Mouse (Mus musculus) myocyte (in vitro differentiated cells): ENCODE measurements around the gene Dusp2. TPM values are rescaled to one million over a fixed set of nuclear protein-coding genes. Genes with fewer than 3 reads are reported as not detected.

Experiments
- H3K27me3 ChIP-seq: one replicate; pipeline ENCODE4 v1.6.1; 2011; ENCODE audit not compliant: control insufficient read depth, insufficient read depth, insufficient read length
- H3K36me3 ChIP-seq: one replicate; pipeline ENCODE4 v1.6.1; 2011; ENCODE audit not compliant: control insufficient read depth, insufficient read depth
- H3K4me2 ChIP-seq: one replicate; pipeline ENCODE4 v1.6.1; 2011; ENCODE audit warnings: low read depth, control low read depth
- H3K4me3 ChIP-seq: one replicate; pipeline ENCODE4 v1.5.1; 2011; ENCODE audit warnings: mild to moderate bottlenecking, control low read depth, moderate library complexity
- H3K79me2 ChIP-seq: one replicate; pipeline ENCODE4 v1.6.1; 2011; ENCODE audit not compliant: control insufficient read depth, insufficient read depth
- H3ac ChIP-seq: one replicate; pipeline ENCODE4 v1.6.1; 2011; ENCODE audit not compliant: control insufficient read depth, insufficient read length
- CEBPB ChIP-seq: IDR thresholded peaks from 2 replicates; pipeline ENCODE4 v1.6.1; 2011; ENCODE audit warnings: mild to moderate bottlenecking, moderate library complexity; ENCODE audit not compliant: poor library complexity, insufficient read depth, severe bottlenecking
- E2F4 ChIP-seq: IDR thresholded peaks from one replicate; pipeline ENCODE4 v1.6.1; 2011; ENCODE audit warnings: mild to moderate bottlenecking, control low read depth, moderate library complexity; ENCODE audit not compliant: insufficient read depth
- MAX ChIP-seq: IDR thresholded peaks from one replicate; pipeline ENCODE4 v1.6.1; 2011; ENCODE audit warnings: low read depth, mild to moderate bottlenecking, control low read depth
- MYOD1 ChIP-seq, 3 experiments: IDR thresholded peaks; one replicate each; pipeline ENCODE4 v1.6.1; 2011; ENCODE audit warnings: control low read depth in 2 of 3, low read depth in 2 of 3, mild to moderate bottlenecking in 2 of 3, moderate library complexity in 1 of 3; ENCODE audit not compliant: insufficient read length in 2 of 3, control insufficient read depth in 1 of 3
- MYOG ChIP-seq, 3 experiments: IDR thresholded peaks; one replicate each; pipeline ENCODE4 v1.6.1; 2011; ENCODE audit warnings: control low read depth in 2 of 3, low read depth in 2 of 3, mild to moderate bottlenecking in 2 of 3; ENCODE audit not compliant: insufficient read length in 2 of 3, control insufficient read depth in 1 of 3, insufficient read depth in 1 of 3
- POLR2A ChIP-seq: IDR thresholded peaks from one replicate; pipeline ENCODE4 v1.6.1; 2011; ENCODE audit warnings: low read depth, mild to moderate bottlenecking, control low read depth, moderate library complexity; ENCODE audit not compliant: insufficient read length
- POLR2AphosphoS2 ChIP-seq: IDR thresholded peaks from one replicate; pipeline ENCODE4 v1.6.1; 2011; ENCODE audit warnings: low read depth, control low read depth; ENCODE audit not compliant: insufficient read length
- REST ChIP-seq: IDR thresholded peaks from one replicate; pipeline ENCODE4 v1.6.1; 2011; ENCODE audit warnings: mild to moderate bottlenecking, control low read depth, moderate library complexity; ENCODE audit not compliant: insufficient read depth, insufficient read length
- SRF ChIP-seq: IDR thresholded peaks from one replicate; pipeline ENCODE4 v1.6.1; 2011; ENCODE audit warnings: low read depth; ENCODE audit not compliant: control insufficient read depth, insufficient read length
- TCF12 ChIP-seq: IDR thresholded peaks from one replicate; pipeline ENCODE4 v1.6.1; 2011; ENCODE audit warnings: mild to moderate bottlenecking, control low read depth; ENCODE audit not compliant: poor library complexity, insufficient read depth, severe bottlenecking
- TCF3 ChIP-seq: IDR thresholded peaks from one replicate; pipeline ENCODE4 v1.6.1; 2011; ENCODE audit warnings: low read depth, control low read depth; ENCODE audit not compliant: insufficient read length
- USF1 ChIP-seq: IDR thresholded peaks from one replicate; pipeline ENCODE4 v1.6.1; 2011; ENCODE audit warnings: low read depth, mild to moderate bottlenecking, control low read depth, moderate library complexity
- polyA plus RNA-seq: library from polyadenylated mRNA; unstranded; fragments of >200 nt; fragmentation: generic; extraction: Trizol; gene quantifications from one replicate; pipeline ENCODE4 v1.2.1, GENCODE M21; 2012; ENCODE audit warnings: missing spikeins

The Dusp2 gene
- polyA plus RNA-seq, 1 experiment = 4.5 TPM

DNA sequence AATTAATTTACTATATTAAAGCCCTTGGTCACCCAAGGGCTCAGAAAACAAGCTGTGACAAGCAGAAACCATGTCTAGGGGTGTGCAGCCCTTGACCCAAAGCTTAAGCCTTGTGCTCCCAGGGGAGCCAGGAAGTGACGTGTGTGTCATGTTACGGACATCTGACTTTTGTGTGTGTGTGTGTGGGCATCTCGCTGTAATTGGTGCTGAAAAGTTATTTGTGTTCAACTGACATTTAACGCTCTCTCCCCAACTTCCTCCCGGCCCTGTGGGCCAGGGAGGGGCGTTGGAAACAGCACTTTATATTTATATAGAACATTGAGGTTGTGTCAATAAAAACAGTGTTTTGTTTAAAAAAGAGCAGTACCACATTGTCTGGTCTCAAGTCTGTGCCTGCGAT lies 2.1 kb downstream of the Dusp2 start:
- Histone ChIP-seq H3K4me3 (no peak overlapping the region), H3K79me2 (no peaks in the 10 kb centered on the region), H3K27me3 (no peaks in the 10 kb centered on the region), H3ac (no peak overlapping the region), H3K4me2 (peak overlapping the region; percentile 85), H3K36me3 (no peaks in the 10 kb centered on the region)
- TF ChIP-seq SRF (no peak), POLR2A (no peak), TCF3 (no peak), E2F4 (no peak), MYOD1 (IDR thresholded peaks at IDR 0.05; ENCODE audit: control insufficient read depth in 1 of 3, insufficient read length in 2 of 3, low read depth in 2 of 3) (no peak), MAX (no peak), USF1 (no peak), MYOG (IDR thresholded peaks at IDR 0.05; ENCODE audit: control insufficient read depth in 1 of 3, insufficient read depth in 1 of 3, insufficient read length in 2 of 3, low read depth in 2 of 3) (no peak), REST (no peak), POLR2AphosphoS2 (no peak), CEBPB (no peak)

DNA sequence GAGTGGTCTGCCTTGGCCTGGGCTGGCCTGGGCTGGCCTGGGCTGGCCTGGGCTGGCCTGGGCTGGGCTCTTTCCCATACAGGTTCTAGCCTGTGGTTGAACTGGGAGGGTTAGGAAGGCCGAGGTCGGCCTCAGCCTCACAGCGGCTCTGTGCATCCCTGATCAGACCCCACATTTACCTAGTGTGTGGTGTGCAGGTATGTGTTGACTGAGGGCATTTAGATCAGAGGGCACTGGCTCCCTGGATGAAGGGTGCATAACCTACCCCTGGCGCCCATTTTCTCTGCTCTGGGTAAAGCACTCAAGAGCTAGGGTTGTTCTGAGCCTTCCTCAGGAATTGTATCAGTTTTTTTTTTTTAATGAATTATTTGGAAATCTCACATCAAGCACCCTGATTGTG lies 2.5 kb downstream of the Dusp2 start, which contains the start of gene Astl:
TSS of gene Astl (plus strand) at position 224 of the 400 bp plus-strand sequence.
- Histone ChIP-seq H3K79me2 (no peaks in the 10 kb centered on the region), H3K4me3 (peak within 1 kb of the TSS; percentile 29), H3ac (no peak within 1 kb of the TSS), H3K36me3 (no peaks in the 10 kb centered on the region), H3K27me3 (no peaks in the 10 kb centered on the region), H3K4me2 (peak within 1 kb of the TSS; percentile 85)
- no peak for TF ChIP-seq CEBPB
- no peak for TF ChIP-seq USF1
- TF ChIP-seq SRF = no peak
- TF ChIP-seq TCF3 = no peak
- no peak for TF ChIP-seq POLR2A
- no peak for TF ChIP-seq MAX
- no peak for TF ChIP-seq POLR2AphosphoS2
- TF ChIP-seq MYOD1 (IDR thresholded peaks at IDR 0.05; ENCODE audit: control insufficient read depth in 1 of 3, insufficient read length in 2 of 3, low read depth in 2 of 3) = no peak
- no peak for TF ChIP-seq REST
- no peak for TF ChIP-seq MYOG (IDR thresholded peaks at IDR 0.05; ENCODE audit: control insufficient read depth in 1 of 3, insufficient read depth in 1 of 3, insufficient read length in 2 of 3, low read depth in 2 of 3)
- TF ChIP-seq TCF12 = no peak
- TF ChIP-seq E2F4 = no peak

DNA sequence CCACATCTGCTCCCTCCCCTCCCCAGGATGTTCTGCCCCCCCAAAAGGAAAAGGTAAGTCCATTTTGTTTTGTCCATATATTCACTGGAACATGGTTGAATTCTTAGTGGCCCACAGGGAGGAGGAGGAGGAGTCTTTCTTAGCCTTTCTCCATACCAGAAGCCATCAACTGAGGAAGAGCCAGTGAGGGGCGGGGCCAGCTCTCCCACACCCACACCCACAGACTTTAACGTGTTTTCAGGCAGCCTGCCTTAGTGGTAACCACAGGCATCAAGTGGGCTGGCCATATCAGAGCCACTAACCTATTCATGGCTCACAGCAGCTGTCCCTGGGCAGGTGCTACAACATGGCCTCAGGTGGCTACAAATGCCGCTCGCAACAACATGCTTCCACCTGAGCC lies 2.9 kb downstream of the Dusp2 start:
- H3K27me3 ChIP-seq = no peaks in the 10 kb centered on the region
- no peak overlapping the region for H3K4me2 ChIP-seq
- no peaks in the 10 kb centered on the region for H3K36me3 ChIP-seq
- H3ac ChIP-seq = no peak overlapping the region
- no peak overlapping the region for H3K4me3 ChIP-seq
- H3K79me2 ChIP-seq = no peaks in the 10 kb centered on the region
- TF ChIP-seq E2F4 = no peak
- TF ChIP-seq MYOD1 (IDR thresholded peaks at IDR 0.05; ENCODE audit: control insufficient read depth in 1 of 3, insufficient read length in 2 of 3, low read depth in 2 of 3) = peak in 2 of 3 experiments; percentile 7 to 64
- no peak for TF ChIP-seq SRF
- peak in 1 of 3 experiments; percentile 43 for TF ChIP-seq MYOG (IDR thresholded peaks at IDR 0.05; ENCODE audit: control insufficient read depth in 1 of 3, insufficient read depth in 1 of 3, insufficient read length in 2 of 3, low read depth in 2 of 3)

DNA sequence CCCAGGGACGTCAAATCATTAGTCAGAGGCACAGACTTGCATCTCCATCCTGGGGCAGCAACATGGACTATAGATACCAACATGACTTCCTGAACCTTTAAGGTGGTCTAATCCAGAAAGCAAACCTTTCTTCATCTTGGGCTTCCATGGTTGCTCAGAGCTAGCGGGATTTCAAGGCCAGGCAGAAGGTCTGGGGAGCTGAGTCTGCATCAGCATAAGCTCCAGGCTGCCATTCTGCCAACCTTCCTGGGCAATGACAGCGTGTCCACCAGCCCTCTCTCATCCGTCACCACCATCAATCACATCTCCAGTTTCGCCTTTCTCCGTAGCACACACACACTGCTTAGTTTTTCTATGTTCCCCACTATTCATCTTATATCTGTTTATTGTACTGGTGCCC lies 3.3 kb downstream of the Dusp2 start:
- H3K4me2 ChIP-seq = no peak overlapping the region
- peaks cover under 1% of the 10 kb centered on the region for H3K27me3 ChIP-seq
- H3ac ChIP-seq = no peak overlapping the region
- H3K36me3 ChIP-seq = no peaks in the 10 kb centered on the region
- no peaks in the 10 kb centered on the region for H3K79me2 ChIP-seq
- H3K4me3 ChIP-seq = no peak overlapping the region
- no peak for TF ChIP-seq MAX
- no peak for TF ChIP-seq E2F4
- no peak for TF ChIP-seq CEBPB
- TF ChIP-seq MYOD1 (IDR thresholded peaks at IDR 0.05; ENCODE audit: control insufficient read depth in 1 of 3, insufficient read length in 2 of 3, low read depth in 2 of 3) = no peak

DNA sequence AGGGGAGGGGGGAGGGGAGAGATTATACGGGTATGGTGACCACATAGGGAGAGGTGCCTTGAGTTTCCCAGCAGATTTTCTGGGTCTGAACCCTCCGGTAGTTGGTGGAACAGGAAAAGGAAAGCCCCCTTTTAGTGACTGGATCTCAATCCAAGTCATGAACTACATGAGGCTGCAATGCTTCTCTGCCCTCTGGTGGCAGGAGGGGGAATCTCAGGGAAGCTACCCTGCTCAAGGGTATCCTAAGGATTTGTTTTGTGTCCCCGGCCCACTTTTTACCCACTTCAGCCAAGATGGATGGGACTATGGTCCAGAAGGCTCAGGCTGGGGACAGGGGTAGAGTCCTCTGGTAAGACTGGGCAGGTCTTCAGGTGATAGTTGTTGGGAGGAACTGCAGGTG lies 5.2 kb downstream of the Dusp2 start:
- Histone ChIP-seq H3K27me3 (peaks cover 6% of the 10 kb centered on the region), H3K4me3 (no peak overlapping the region), H3K4me2 (no peak overlapping the region), H3K79me2 (no peaks in the 10 kb centered on the region), H3ac (no peak overlapping the region), H3K36me3 (no peaks in the 10 kb centered on the region)
- TF ChIP-seq POLR2AphosphoS2 (no peak), CEBPB (no peak), MAX (no peak), USF1 (no peak), MYOG (IDR thresholded peaks at IDR 0.05; ENCODE audit: control insufficient read depth in 1 of 3, insufficient read depth in 1 of 3, insufficient read length in 2 of 3, low read depth in 2 of 3) (no peak), POLR2A (no peak), TCF12 (no peak), REST (no peak), TCF3 (no peak)
